In the genomic region with DNA sequence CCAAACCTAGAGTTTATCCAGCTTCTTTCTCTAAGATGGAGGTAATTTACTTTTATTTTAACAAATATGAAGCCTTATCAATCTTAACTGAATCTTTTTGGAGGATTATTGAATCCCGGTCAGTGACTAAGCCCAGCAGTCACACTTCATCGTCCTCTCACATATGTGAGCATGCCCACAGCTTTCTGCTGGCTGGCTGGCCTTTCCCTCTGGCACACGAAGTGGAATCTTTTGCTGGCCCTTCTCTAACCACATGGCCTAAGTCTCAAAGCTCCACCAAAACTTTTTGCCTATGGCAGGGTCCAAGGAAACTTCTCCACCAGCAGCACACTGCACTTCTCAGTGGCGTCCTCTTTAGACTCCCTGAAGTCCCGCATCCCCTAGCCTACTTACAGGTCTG, we compare ENCODE assay signal across 15 mouse cellular contexts. TPM values are rescaled to one million over a fixed set of nuclear protein-coding genes. Genes with fewer than 3 reads are reported as not detected.
DNase-seq lines count a peak whose midpoint lies in the region; ATAC-seq and TF ChIP-seq lines count a peak whose summit lies in the region.
"Had no signal": no experiment of that assay in that cellular context is flagged by ENCODE, and none has a peak within 500 bp of the region (broad histone marks: within the 10 kb centered on the region; RNA-seq: fewer than 3 reads in every experiment).

No protein-coding gene starts in this region.

- H3K9me3 ChIP-seq in intestine, embryonic 16.5 days (ENCODE audit: control insufficient read depth, low read length) = no peaks in the 10 kb centered on the region
- no peaks in the 10 kb centered on the region for H3K9me3 ChIP-seq in intestine, embryonic 15.5 days
- H3K9me3 ChIP-seq in heart, embryonic 14.5 days (ENCODE audit: control insufficient read depth, low read length) = no peaks in the 10 kb centered on the region
- H3K9me3 ChIP-seq in forebrain, embryonic 11.5 days (ENCODE audit: control insufficient read depth, low read length) = no peaks in the 10 kb centered on the region
- H3K9me3 ChIP-seq: stomach, embryonic 15.5 days had no signal

- H3K9ac ChIP-seq in intestine, embryonic 16.5 days (ENCODE audit: low read depth, low read length) = no peak overlapping the region
- H3K9ac ChIP-seq in intestine, embryonic 15.5 days = no peak overlapping the region
- H3K9ac ChIP-seq in heart, embryonic 14.5 days (ENCODE audit: low read length) = no peak overlapping the region; the same call in 1 of the 2 replicates
- no peak overlapping the region for H3K9ac ChIP-seq in forebrain, embryonic 11.5 days (ENCODE audit: low read length)
- H3K9ac ChIP-seq: lung, embryonic 14.5 days; stomach, embryonic 15.5 days had no signal

- no peak for TF ChIP-seq CTCF in embryonic fibroblast, embryonic 13.5 days (IDR thresholded peaks at IDR 0.05; ENCODE audit: borderline replicate concordance, insufficient read depth, low read length)

- no peak for TF ChIP-seq POLR2A in embryonic fibroblast, embryonic 13.5 days (IDR thresholded peaks at IDR 0.05; ENCODE audit: low read depth, low read length)

- peak; percentile 65 for DNase-seq in Muller cell, postnatal 12 days (ENCODE audit: inconsistent ontology term)
- no peak for DNase-seq in cerebellum, postnatal 10 days
- DNase-seq in forebrain, embryonic 11.5 days (ENCODE audit: low spot score) = no peak
- DNase-seq in T-cell, adult 2 months (ENCODE audit: low spot score) = no peak
- DNase-seq: adrenal gland, adult 8-10 months; kidney, adult 8-10 months; lung, embryonic 14.5 days; right cerebral cortex, postnatal 14 days had no signal

- ATAC-seq in intestine, embryonic 16.5 days = no peak
- no peak for ATAC-seq in intestine, embryonic 15.5 days
- no peak for ATAC-seq in heart, embryonic 14.5 days (ENCODE audit: insufficient number of reproducible peaks, insufficient read depth, low FRiP score, low read depth)
- no peak for ATAC-seq in forebrain, embryonic 11.5 days (replicated peaks; ENCODE audit: low FRiP score)
- ATAC-seq: CD4-positive, CD25-positive, alpha-beta regulatory T cell, adult 4 months; Patski had no signal

- 0 out of 2 replicates have a peak overlapping the region, but pooled peaks have one; percentile 8 for H3K27ac ChIP-seq in intestine, embryonic 16.5 days (ENCODE audit: low read length)
- H3K27ac ChIP-seq in intestine, embryonic 15.5 days = no peak overlapping the region
- peak overlapping the region; percentile 44 for H3K27ac ChIP-seq in embryonic fibroblast, embryonic 13.5 days (ENCODE audit: insufficient read depth, low read length)
- peak overlapping the region; percentile 41 to 68; a peak in 3 of 4 replicates for H3K27ac ChIP-seq in heart, embryonic 14.5 days (replicated peaks in 1 of 2; ENCODE audit: control insufficient read depth in 1 of 2, insufficient read depth in 1 of 2, low read depth in 2 of 2, low read length in 2 of 2)
- no peak overlapping the region for H3K27ac ChIP-seq in forebrain, embryonic 11.5 days (ENCODE audit: low read depth, low read length)
- H3K27ac ChIP-seq: stomach, embryonic 15.5 days had no signal

- no peak overlapping the region for H3K4me3 ChIP-seq in intestine, embryonic 16.5 days (ENCODE audit: low read length)
- no peak overlapping the region for H3K4me3 ChIP-seq in intestine, embryonic 15.5 days (replicated peaks)
- H3K4me3 ChIP-seq in embryonic fibroblast, embryonic 13.5 days (ENCODE audit: insufficient read depth, low read length) = no peak overlapping the region
- no peak overlapping the region for H3K4me3 ChIP-seq in heart, embryonic 14.5 days (ENCODE audit: control insufficient read depth in 1 of 2, insufficient read depth in 1 of 2, low read depth in 1 of 2, low read length in 2 of 2)
- no peak overlapping the region for H3K4me3 ChIP-seq in forebrain, embryonic 11.5 days (ENCODE audit: low read depth, low read length)
- H3K4me3 ChIP-seq: stomach, embryonic 15.5 days had no signal

- H3K36me3 ChIP-seq in intestine, embryonic 16.5 days (ENCODE audit: control insufficient read depth, insufficient read depth, low read length) = no peaks in the 10 kb centered on the region
- no peaks in the 10 kb centered on the region for H3K36me3 ChIP-seq in intestine, embryonic 15.5 days
- H3K36me3 ChIP-seq in heart, embryonic 14.5 days (ENCODE audit: control insufficient read depth, insufficient read depth, low read length) = no peaks in the 10 kb centered on the region
- no peaks in the 10 kb centered on the region for H3K36me3 ChIP-seq in forebrain, embryonic 11.5 days (ENCODE audit: control insufficient read depth, insufficient read depth, low read length)
- H3K36me3 ChIP-seq: stomach, embryonic 15.5 days had no signal

- WGBS in intestine, embryonic 16.5 days = 55% methylated on average over 5 of the region's 5 CpGs
- WGBS in intestine, embryonic 15.5 days = 49% methylated on average over 5 of the region's 5 CpGs
- 57% methylated on average over 5 of the region's 5 CpGs for WGBS in heart, embryonic 14.5 days
- 56% methylated on average over 5 of the region's 5 CpGs for WGBS in forebrain, embryonic 11.5 days

- no peak overlapping the region for H3K4me2 ChIP-seq in intestine, embryonic 16.5 days (ENCODE audit: low read depth, low read length)
- no peak overlapping the region for H3K4me2 ChIP-seq in intestine, embryonic 15.5 days (replicated peaks)
- no peak overlapping the region for H3K4me2 ChIP-seq in heart, embryonic 14.5 days (ENCODE audit: low read length)
- H3K4me2 ChIP-seq in forebrain, embryonic 11.5 days (ENCODE audit: low read depth, low read length, severe bottlenecking) = no peak overlapping the region
- H3K4me2 ChIP-seq: lung, embryonic 14.5 days; stomach, embryonic 15.5 days had no signal

- no peaks in the 10 kb centered on the region for H3K27me3 ChIP-seq in intestine, embryonic 16.5 days (replicated peaks; ENCODE audit: control insufficient read depth, insufficient read depth, low read length)
- no peaks in the 10 kb centered on the region for H3K27me3 ChIP-seq in intestine, embryonic 15.5 days (replicated peaks)
- no peaks in the 10 kb centered on the region for H3K27me3 ChIP-seq in heart, embryonic 14.5 days (ENCODE audit: control insufficient read depth, insufficient read depth, low read length)
- no peaks in the 10 kb centered on the region for H3K27me3 ChIP-seq in forebrain, embryonic 11.5 days (ENCODE audit: control insufficient read depth, insufficient read depth, low read length)
- H3K27me3 ChIP-seq: Patski; stomach, embryonic 15.5 days had no signal

- H3K4me1 ChIP-seq in intestine, embryonic 16.5 days (ENCODE audit: control insufficient read depth, insufficient read depth, low read length) = peaks cover 41% of the 10 kb centered on the region
- H3K4me1 ChIP-seq in intestine, embryonic 15.5 days (replicated peaks) = peaks cover 35% of the 10 kb centered on the region
- H3K4me1 ChIP-seq in embryonic fibroblast, embryonic 13.5 days (ENCODE audit: control insufficient read depth, insufficient read depth, low read length) = peaks cover 11% of the 10 kb centered on the region
- peaks cover 23 to 63% of the 10 kb centered on the region in 2 experiments for H3K4me1 ChIP-seq in heart, embryonic 14.5 days (ENCODE audit: control insufficient read depth in 2 of 2, insufficient read depth in 2 of 2, low read length in 2 of 2)
- peaks cover 11% of the 10 kb centered on the region; the same call in 1 of the 2 replicates for H3K4me1 ChIP-seq in forebrain, embryonic 11.5 days (replicated peaks; ENCODE audit: control insufficient read depth, insufficient read depth, low read length)

RNA-seq across cellular contexts. Expression of a gene that starts 27.7 kb away (rescaled TPM):
- 43.1 and 47.0 TPM in 2 replicates for polyA plus RNA-seq in intestine, embryonic 16.5 days (2015; fragmentation: Nextera tagmentation; extraction: Ambion mirVana)
- polyA plus RNA-seq in intestine, embryonic 15.5 days (2015; fragmentation: Nextera tagmentation; extraction: Ambion mirVana) = 42.9 and 46.5 TPM in 2 replicates
- 32.0 and 33.3 TPM in 2 replicates for polyA plus RNA-seq in embryonic fibroblast, embryonic 13.5 days (2011; ENCODE audit: insufficient read length, low read depth, missing spikeins)
- polyA plus RNA-seq in heart, embryonic 14.5 days (2014; fragmentation: Nextera tagmentation; extraction: Ambion mirVana) = 39.6 and 40.4 TPM in 2 replicates
- 60.6 and 63.5 TPM in 2 replicates for polyA plus RNA-seq in forebrain, embryonic 11.5 days (2014; fragmentation: Nextera tagmentation; extraction: Ambion mirVana)

RNA-seq across cellular contexts. Expression of a gene that starts 27.8 kb away (rescaled TPM):
- polyA plus RNA-seq in intestine, embryonic 16.5 days (2015; fragmentation: Nextera tagmentation; extraction: Ambion mirVana) = 21.8 and 23.6 TPM in 2 replicates
- polyA plus RNA-seq in intestine, embryonic 15.5 days (2015; fragmentation: Nextera tagmentation; extraction: Ambion mirVana) = 20.4 and 20.8 TPM in 2 replicates
- 23.0 and 30.7 TPM in 2 replicates for polyA plus RNA-seq in embryonic fibroblast, embryonic 13.5 days (2011; ENCODE audit: insufficient read length, low read depth, missing spikeins)
- 17.4 and 19.2 TPM in 2 replicates for polyA plus RNA-seq in heart, embryonic 14.5 days (2014; fragmentation: Nextera tagmentation; extraction: Ambion mirVana)
- polyA plus RNA-seq in forebrain, embryonic 11.5 days (2014; fragmentation: Nextera tagmentation; extraction: Ambion mirVana) = 32.4 and 35.6 TPM in 2 replicates

Comparison
In these comparisons a context has a peak if more than half of its experiments do, and no peak if none do; other contexts are left out.
1. H3K27ac ChIP-seq: peak in intestine, embryonic 16.5 days (single experiment), embryonic fibroblast, embryonic 13.5 days (single experiment) and heart, embryonic 14.5 days (2 of 2); none in intestine, embryonic 15.5 days (single experiment) and forebrain, embryonic 11.5 days (single experiment).